Mouse (Mus musculus) brain, embryonic 14.5 days (tissue): ENCODE measurements around the gene Hoxa5.

Source experiments
- CTCF ChIP-seq: fragments of 200-500 bp; IDR thresholded peaks from 2 replicates; pipeline ENCODE4 v1.5.1; 2012; ENCODE audit warnings: inconsistent platforms, mild to moderate bottlenecking, moderate library complexity, borderline replicate concordance; ENCODE audit not compliant: insufficient read depth, insufficient read length; ENCODE audit errors: extremely low read depth
- POLR2A ChIP-seq: fragments of 200-500 bp; IDR thresholded peaks from 2 replicates; pipeline ENCODE4 v1.6.1; 2012; ENCODE audit warnings: mild to moderate bottlenecking, inconsistent platforms, borderline replicate concordance; ENCODE audit not compliant: poor library complexity, insufficient read depth, insufficient read length, severe bottlenecking; ENCODE audit errors: extremely low read depth

- TF ChIP-seq CTCF (no peak), POLR2A (no peak)
Measured at GRCm38 (mm10) chr6:52212556-52213118, 8.2 kb upstream of the Hoxa5 start.
